In genomic region chr4:131191106-131191880, GRCm38 (mm10) we compare ENCODE assay signal across 10 mouse cellular contexts.
DNase-seq lines count a peak whose midpoint lies in the region; ATAC-seq and TF ChIP-seq lines count a peak whose summit lies in the region.
"Had no signal": no experiment of that assay in that cellular context is flagged by ENCODE, and none has a peak within 500 bp of the region (broad histone marks: within the 10 kb centered on the region; RNA-seq: fewer than 3 reads in every experiment).

No protein-coding gene starts in this region.

- H3K27ac ChIP-seq in stomach, postnatal 0 days (replicated peaks): no peak overlapping the region
- H3K27ac ChIP-seq: gastrocnemius, adult 2 months; limb, embryonic 15.5 days; macrophage had no signal

- no peaks in the 10 kb centered on the region for H3K36me3 ChIP-seq in stomach, postnatal 0 days (ENCODE audit: control insufficient read depth, insufficient read depth, low read length)
- H3K36me3 ChIP-seq: limb, embryonic 15.5 days had no signal

- H3K9ac ChIP-seq in stomach, postnatal 0 days (ENCODE audit: low read length): no peak overlapping the region
- H3K9ac ChIP-seq: limb, embryonic 15.5 days had no signal

- no peak overlapping the region for H3K4me3 ChIP-seq in stomach, postnatal 0 days (ENCODE audit: low read depth, low read length)
- H3K4me3 ChIP-seq: gastrocnemius, adult 2 months; limb, embryonic 15.5 days had no signal

- intact Hi-C loops in heart, postnatal 10 days (cut with DNase I): no loop called here

- no peaks in the 10 kb centered on the region for H3K9me3 ChIP-seq in stomach, postnatal 0 days (ENCODE audit: control insufficient read depth, low read length)
- H3K9me3 ChIP-seq: limb, embryonic 15.5 days had no signal

- no peak for ATAC-seq in stomach, postnatal 0 days (ENCODE audit: low FRiP score, low TSS enrichment)

- no peak for TF ChIP-seq CTCF in stomach, postnatal 0 days (IDR thresholded peaks at IDR 0.05; ENCODE audit: low read depth)

- no peak for TF ChIP-seq EP300 in stomach, postnatal 0 days (optimal IDR thresholded peaks at IDR 0.05)

- no peak overlapping the region for H3K4me2 ChIP-seq in stomach, postnatal 0 days (replicated peaks; ENCODE audit: low read depth)
- H3K4me2 ChIP-seq: limb, embryonic 15.5 days had no signal

- 52% methylated on average over 13 of the region's 13 CpGs for whole genome bisulfite sequencing in stomach, postnatal 0 days

- H3K4me1 ChIP-seq in stomach, postnatal 0 days (replicated peaks; ENCODE audit: control insufficient read depth, insufficient read depth): no peaks in the 10 kb centered on the region
- H3K4me1 ChIP-seq: limb, embryonic 15.5 days had no signal

- no peaks in the 10 kb centered on the region for H3K27me3 ChIP-seq in stomach, postnatal 0 days (ENCODE audit: control insufficient read depth, insufficient read depth, low read length)
- H3K27me3 ChIP-seq: limb, embryonic 15.5 days had no signal

- peak; percentile 16 to 29 for DNase-seq in layer of hippocampus, postnatal 36 days
- DNase-seq in layer of hippocampus, adult 9-11 months: no peak
- DNase-seq in adrenal gland, postnatal 36 days: peak; percentile 73
- peak; percentile 81 to 85 for DNase-seq in cerebellum, postnatal 10 days
- peak; percentile 50 to 63 for DNase-seq in heart, postnatal 10 days
- DNase-seq in stomach, postnatal 0 days (ENCODE audit: low spot score): no peak
- no peak for DNase-seq in lung, postnatal 10 days
- DNase-seq: gastrocnemius, adult 2 months had no signal

Comparison
In these comparisons a context has a peak if more than half of its experiments do, and no peak if none do; other contexts are left out.
1. DNase-seq: peak in layer of hippocampus, postnatal 36 days (2 of 2), adrenal gland, postnatal 36 days (2 of 2), cerebellum, postnatal 10 days (2 of 2) and heart, postnatal 10 days (2 of 2); none in layer of hippocampus, adult 9-11 months (single experiment), stomach, postnatal 0 days (single experiment) and lung, postnatal 10 days (single experiment).